Mouse (Mus musculus) midbrain, postnatal 0 days (tissue): ENCODE results near the gene Pdzd2. TPM values are rescaled to one million over a fixed set of nuclear protein-coding genes. Genes with fewer than 3 reads are reported as not detected.

ENCODE experiments used
- ATAC-seq: fragments of 200-750 bp; cut with Nextera tagmentation; 2 replicates; pipeline ENCODE4 v1.8.0; 2017; ENCODE audit warnings: moderate number of reproducible peaks, mild to moderate bottlenecking, moderate TSS enrichment, moderate library complexity; ENCODE audit not compliant: low FRiP score
- DNase-seq: peaks from one replicate; pipeline ENCODE4 v3.0.0-alpha.2; 2015; ENCODE audit warnings: low spot score
- H3K27ac ChIP-seq: fragments of 300-500 bp; sonication (generic); 2 replicates; pipeline ENCODE4 v1.5.1; 2014; ENCODE audit warnings: low read depth, mild to moderate bottlenecking, low read length, mixed read lengths
- H3K27me3 ChIP-seq: fragments of 300-500 bp; sonication (generic); 2 replicates; pipeline ENCODE4 v1.6.1; 2014; ENCODE audit warnings: low read length, control low read depth, mixed read lengths; ENCODE audit not compliant: insufficient read depth
- H3K36me3 ChIP-seq: fragments of 300-500 bp; sonication (generic); 2 replicates; pipeline ENCODE4 v1.6.1; 2014; ENCODE audit warnings: low read length, control low read depth, mixed read lengths; ENCODE audit not compliant: insufficient read depth
- H3K4me1 ChIP-seq: fragments of 300-500 bp; sonication (generic); 2 replicates; pipeline ENCODE4 v1.6.1; 2014; ENCODE audit warnings: mild to moderate bottlenecking, control low read depth, antibody characterized with exemption, low read length, mixed read lengths; ENCODE audit not compliant: insufficient read depth
- H3K4me2 ChIP-seq: fragments of 300-500 bp; sonication (generic); 2 replicates; pipeline ENCODE4 v1.6.1; 2014; ENCODE audit warnings: low read depth, mild to moderate bottlenecking, low read length, mixed read lengths; ENCODE audit not compliant: poor library complexity, severe bottlenecking
- H3K4me3 ChIP-seq: fragments of 300-500 bp; sonication (generic); 2 replicates; pipeline ENCODE4 v1.5.1; 2014; ENCODE audit warnings: low read depth, mild to moderate bottlenecking, low read length, moderate library complexity
- H3K9ac ChIP-seq: fragments of 300-500 bp; sonication (generic); replicated peaks from 2 replicates; pipeline ENCODE4 v1.6.1; 2014; ENCODE audit warnings: mild to moderate bottlenecking, low read length, moderate library complexity, mixed read lengths; ENCODE audit not compliant: poor library complexity, severe bottlenecking
- H3K9me3 ChIP-seq: fragments of 300-500 bp; sonication (generic); 2 replicates; pipeline ENCODE4 v1.6.1; 2016; ENCODE audit warnings: low read length, control low read depth
- CTCF ChIP-seq: IDR thresholded peaks from 2 replicates; pipeline ENCODE4 v1.5.1; 2016; ENCODE audit warnings: antibody characterized with exemption, mild to moderate bottlenecking
- WGBS: fragments of 180-500 bp; shearing (Covaris S2); extraction: QIAGEN DNeasy Blood & Tissue Kit; methylation state at CpG from one replicate; pipeline ENCODE4 v1.1.7; 2014; 5-methylcytosine and 5-hydroxymethylcytosine counted together
- polyA plus RNA-seq: library from polyadenylated mRNA; unstranded; fragments of >200 nt; fragmentation: Nextera tagmentation; extraction: Ambion mirVana; gene quantifications from 2 replicates; pipeline ENCODE4 v1.2.1, GENCODE M21; 2015
- total RNA-seq: library from RNA; depleted of rRNA; stranded (reverse); fragments of >200 nt; gene quantifications from 2 replicates; pipeline ENCODE4 v1.2.3, GENCODE M21; 2014

Gene Pdzd2
- total and polyA plus RNA-seq, 2 experiments from 2014 or later = 15.8 to 29.8 TPM

DNA sequence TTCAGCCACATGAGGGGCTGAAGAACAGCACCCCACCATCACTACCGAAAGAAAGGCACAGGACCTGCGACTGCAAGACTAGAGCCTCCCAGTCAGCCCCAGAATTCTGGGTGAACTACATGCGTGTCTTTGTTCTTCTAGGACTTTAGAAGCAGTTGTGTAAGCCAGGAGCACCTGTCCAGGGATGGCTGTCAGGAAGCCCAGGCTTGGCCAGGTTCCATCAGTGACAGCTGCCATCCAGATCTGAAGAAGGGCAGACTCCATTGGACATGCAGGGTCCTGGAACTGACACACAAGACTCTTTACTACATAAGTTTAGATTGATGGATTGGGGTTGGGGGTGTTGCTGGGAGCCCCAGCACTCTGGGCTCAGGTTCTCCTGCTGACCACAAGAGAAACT is 29.7 kb downstream of the Pdzd2 start:
- Histone ChIP-seq H3K4me3 (no peak overlapping the region), H3K36me3 (0 out of 2 replicates have a peak, but pooled peaks cover 3% of the 10 kb centered on the region), H3K4me2 (no peak overlapping the region), H3K9ac (no peak overlapping the region), H3K9me3 (no peaks in the 10 kb centered on the region), H3K27ac (no peak overlapping the region), H3K4me1 (no peaks in the 10 kb centered on the region), H3K27me3 (no peaks in the 10 kb centered on the region)
- WGBS = 99% methylated on average over 3 of the region's 3 CpGs
- DNase-seq = no peak
- ATAC-seq = no peak
- TF ChIP-seq CTCF = no peak

DNA sequence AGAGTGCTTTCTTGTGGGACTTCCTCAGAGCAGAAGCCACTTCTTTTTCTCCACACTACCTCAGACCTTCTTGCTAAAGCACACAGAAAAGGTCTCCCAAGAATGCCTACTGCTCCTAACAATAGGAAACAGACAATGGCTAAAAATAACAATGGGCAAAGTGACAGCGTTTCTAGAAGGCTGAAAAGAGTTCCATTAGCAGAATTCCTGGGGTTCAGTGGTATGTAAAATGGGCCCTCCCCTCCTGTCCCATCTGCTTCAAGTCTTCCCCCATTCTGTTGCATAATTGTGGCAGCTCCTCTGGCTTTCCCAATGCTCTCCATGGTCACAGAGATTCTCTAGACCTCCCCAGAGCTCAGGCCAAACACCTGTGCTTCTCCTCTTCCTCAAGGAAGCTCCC is 31.4 kb downstream of the Pdzd2 start:
- TF ChIP-seq CTCF = no peak
- 0 out of 2 replicates have a peak, but pooled peaks cover 3% of the 10 kb centered on the region for H3K36me3 ChIP-seq
- WGBS = 8% methylated on average over 1 of the region's 1 CpGs

GRCm38 (mm10) chr15:12706902-12707301 is 32.8 kb downstream of the Pdzd2 start:
- no peaks in the 10 kb centered on the region for H3K4me1 ChIP-seq
- no peak for DNase-seq
- H3K9ac ChIP-seq = no peak overlapping the region
- H3K9me3 ChIP-seq = no peaks in the 10 kb centered on the region
- no peak overlapping the region for H3K27ac ChIP-seq
- no peak for ATAC-seq
- 83% methylated on average over 3 of the region's 3 CpGs for WGBS
- no peak for TF ChIP-seq CTCF
- no peak overlapping the region for H3K4me3 ChIP-seq
- H3K36me3 ChIP-seq = 0 out of 2 replicates have a peak, but pooled peaks cover 3% of the 10 kb centered on the region
- no peak overlapping the region for H3K4me2 ChIP-seq
- no peaks in the 10 kb centered on the region for H3K27me3 ChIP-seq

More for the DNA sequence above, 31.4 kb downstream of the Pdzd2 start:
- Histone ChIP-seq H3K9ac (no peak overlapping the region), H3K4me3 (no peak overlapping the region), H3K4me1 (no peaks in the 10 kb centered on the region), H3K9me3 (no peaks in the 10 kb centered on the region), H3K27ac (no peak overlapping the region), H3K4me2 (no peak overlapping the region), H3K27me3 (no peaks in the 10 kb centered on the region)
- DNase-seq = no peak
- ATAC-seq = no peak

DNA sequence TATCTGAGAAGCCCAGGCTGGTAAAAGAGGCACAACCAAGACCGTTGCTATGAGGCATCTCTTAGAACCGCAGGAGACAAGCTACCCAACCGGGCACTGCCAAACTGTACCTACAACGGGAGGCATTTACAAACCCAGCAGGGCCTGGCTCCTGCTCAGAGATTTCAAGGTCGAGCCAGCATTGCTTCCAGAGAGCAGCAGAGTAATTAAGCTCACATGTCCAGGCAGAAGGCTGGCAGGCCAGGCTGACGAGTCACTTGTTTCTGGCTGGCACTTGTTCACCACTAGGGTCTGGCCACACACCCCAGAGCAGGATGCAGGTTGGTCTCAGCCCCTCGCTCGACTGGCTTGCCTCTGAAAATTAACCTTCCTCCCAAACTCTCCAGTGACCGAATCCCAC is 39.4 kb downstream of the Pdzd2 start:
- H3K4me1 ChIP-seq = no peaks in the 10 kb centered on the region
- no peak overlapping the region for H3K4me3 ChIP-seq
- no peaks in the 10 kb centered on the region for H3K36me3 ChIP-seq
- ATAC-seq (peak; percentile 24; the same call in 1 of the 2 replicates), DNase-seq (peak; percentile 87)
- no peak overlapping the region for H3K9ac ChIP-seq
- 43% methylated on average over 9 of the region's 9 CpGs for WGBS
- TF ChIP-seq CTCF = peak; percentile 11; the same call in 1 of the 2 replicates
- no peaks in the 10 kb centered on the region for H3K9me3 ChIP-seq
- H3K27ac ChIP-seq = no peak overlapping the region
- no peaks in the 10 kb centered on the region for H3K27me3 ChIP-seq
- no peak overlapping the region for H3K4me2 ChIP-seq

- Histone ChIP-seq H3K36me3 (no peaks in the 10 kb centered on the region), H3K9ac (no peak overlapping the region), H3K9me3 (no peaks in the 10 kb centered on the region), H3K4me1 (no peaks in the 10 kb centered on the region), H3K27me3 (no peaks in the 10 kb centered on the region), H3K4me2 (no peak overlapping the region), H3K27ac (no peak overlapping the region), H3K4me3 (no peak overlapping the region)
- 72% methylated on average over 7 of the region's 7 CpGs for WGBS
- no peak for ATAC-seq
- no peak for DNase-seq
- no peak for TF ChIP-seq CTCF
These were observed 42.0 kb downstream of the Pdzd2 start for GRCm38 (mm10) chr15:12697741-12698140.

DNA sequence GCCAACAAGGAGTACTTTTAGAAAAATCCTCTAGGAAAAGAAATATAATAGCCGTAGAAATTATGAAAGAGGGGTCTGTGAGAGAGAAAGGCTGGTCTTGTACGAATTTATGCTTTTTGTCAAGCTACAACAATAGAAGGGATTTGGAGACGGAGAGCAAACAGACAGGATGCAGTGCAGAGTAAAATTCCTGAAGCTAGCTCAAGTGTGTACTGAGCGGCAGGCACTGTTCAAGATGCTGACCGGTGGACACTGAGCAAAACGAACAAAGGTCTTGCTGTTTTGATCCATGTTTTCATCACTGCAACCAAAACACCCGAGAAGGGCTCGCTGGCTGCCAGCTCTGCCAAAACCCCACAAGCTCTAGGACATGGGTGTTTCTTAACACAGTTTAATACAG is 42.8 kb downstream of the Pdzd2 start:
- 27% methylated on average over 8 of the region's 8 CpGs for WGBS

More for the DNA sequence above, 42.8 kb downstream of the Pdzd2 start:
- TF ChIP-seq CTCF = no peak
- Histone ChIP-seq H3K4me3 (no peak overlapping the region), H3K9ac (no peak overlapping the region), H3K9me3 (no peaks in the 10 kb centered on the region), H3K36me3 (no peaks in the 10 kb centered on the region), H3K4me1 (no peaks in the 10 kb centered on the region), H3K4me2 (no peak overlapping the region), H3K27ac (no peak overlapping the region), H3K27me3 (no peaks in the 10 kb centered on the region)
- ATAC-seq (no peak), DNase-seq (no peak)
